Mouse (Mus musculus): ENCODE measurements at regions not wholly inside any gene's neighbourhood (a gene's known extent, or its start where the extent isn't known, plus 50 kb on each side); places are given as distances from the start of the nearest gene placed in this dataset.

DNA sequence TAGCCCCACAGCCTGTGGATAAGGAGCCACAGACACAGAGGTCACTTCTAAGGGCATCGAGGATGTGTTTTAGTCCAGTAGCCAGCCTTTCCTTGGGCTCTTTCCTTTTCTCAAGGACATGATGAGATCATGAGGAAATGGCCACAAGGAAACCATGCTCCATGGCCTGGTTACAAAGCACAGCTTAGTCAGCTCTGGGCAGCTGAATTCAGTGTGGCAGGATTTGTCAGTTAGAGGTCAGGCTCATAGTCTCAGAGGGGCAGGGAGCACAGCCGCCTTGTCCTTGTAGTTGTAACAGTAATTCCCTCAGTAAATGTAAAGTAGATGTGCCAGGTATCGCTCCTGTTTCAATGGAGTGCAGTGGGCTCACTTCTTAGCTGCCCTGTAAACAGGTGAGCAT, 111.7 kb upstream of the Vangl1 start:
- Histone ChIP-seq H3K36me3 (ENCODE audit: control insufficient read depth, insufficient read depth, low read length) (no peaks in the 10 kb centered on the region), H3K4me3 (ENCODE audit: low read depth, low read length) (no peak overlapping the region), H3K27ac (ENCODE audit: insufficient read depth, low read depth, low read length) (no peak overlapping the region), H3K27me3 (ENCODE audit: control insufficient read depth, insufficient read depth, low read length) (no peaks in the 10 kb centered on the region), H3K4me1 (ENCODE audit: control insufficient read depth, insufficient read depth, insufficient read length, low read length) (no peaks in the 10 kb centered on the region)
- no peak for TF ChIP-seq POLR2A (IDR thresholded peaks at IDR 0.05; ENCODE audit: low read depth, low read length)
- TF ChIP-seq CTCF (IDR thresholded peaks at IDR 0.05; ENCODE audit: extremely low read depth, insufficient read length, insufficient replicate concordance, low read depth, low read length), result no peak
- 78% methylated on average over 3 of the region's 3 CpGs for WGBS

DNA sequence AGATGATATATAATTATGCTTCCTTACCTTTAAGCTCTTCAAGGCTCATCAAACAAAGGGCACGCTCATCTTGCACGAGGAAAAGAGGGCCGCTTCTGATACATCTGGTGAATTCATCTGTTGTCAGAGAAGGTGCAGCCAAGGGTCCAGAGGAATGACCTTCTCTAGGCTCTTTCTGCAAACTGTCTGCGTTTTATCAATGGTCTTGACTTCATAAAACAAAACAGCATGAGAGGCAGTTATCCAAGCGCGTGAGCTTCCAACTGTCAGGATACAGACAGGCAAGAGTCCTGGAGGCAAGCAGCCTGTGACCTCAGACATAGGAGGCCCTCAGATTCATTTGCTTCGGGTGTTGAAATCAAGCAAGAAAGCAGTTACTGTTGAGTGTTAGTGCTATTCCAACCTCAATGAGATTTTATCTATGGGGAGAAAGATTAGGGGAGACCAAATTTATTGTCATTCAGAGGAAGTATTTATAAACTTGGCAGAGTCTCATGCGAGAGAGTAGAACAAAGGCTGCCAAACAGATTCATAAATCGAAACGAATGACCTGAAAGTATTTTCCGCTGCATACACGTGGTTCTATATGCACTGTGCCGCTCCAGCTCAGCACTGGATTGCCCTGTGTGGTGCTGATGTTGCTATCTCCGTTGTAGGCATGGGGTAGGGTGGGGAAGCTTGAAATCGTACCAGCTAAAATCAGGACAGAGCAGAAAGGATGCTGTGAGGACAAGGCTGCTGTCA, 107.2 kb upstream of the Vangl1 start:
- Histone ChIP-seq H3K36me3 (ENCODE audit: control insufficient read depth, insufficient read depth, low read length) (no peaks in the 10 kb centered on the region), H3K4me3 (ENCODE audit: low read depth, low read length) (no peak overlapping the region), H3K4me1 (ENCODE audit: control insufficient read depth, insufficient read depth, insufficient read length, low read length) (no peaks in the 10 kb centered on the region), H3K27me3 (ENCODE audit: control insufficient read depth, insufficient read depth, low read length) (no peaks in the 10 kb centered on the region), H3K27ac (ENCODE audit: insufficient read depth, low read depth, low read length) (no peak overlapping the region)
- WGBS, result 49% methylated on average over 15 of the region's 15 CpGs
- TF ChIP-seq CTCF (IDR thresholded peaks at IDR 0.05; ENCODE audit: extremely low read depth, insufficient read length, insufficient replicate concordance, low read depth, low read length), result no peak
- no peak for TF ChIP-seq POLR2A (IDR thresholded peaks at IDR 0.05; ENCODE audit: low read depth, low read length)

DNA sequence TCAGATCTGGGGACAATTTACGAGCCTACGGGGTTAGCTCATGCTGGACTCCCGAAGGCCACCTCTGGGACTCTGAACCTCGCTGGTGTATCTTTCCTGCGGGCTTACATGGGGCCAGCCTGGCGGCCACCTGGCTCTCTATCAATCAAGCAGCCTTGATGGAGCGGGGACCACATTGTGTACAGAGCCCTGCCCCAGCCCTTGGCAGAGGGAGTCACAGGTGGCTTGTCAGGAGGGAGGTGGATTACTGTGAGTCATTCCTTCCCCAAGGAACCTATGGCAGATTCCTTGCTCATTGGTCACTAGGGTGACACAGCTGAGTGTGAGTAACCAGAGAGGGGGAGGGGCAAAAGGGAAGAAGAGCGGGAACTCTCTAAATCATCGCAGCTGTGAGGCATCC, 105.8 kb upstream of the Vangl1 start:
- TF ChIP-seq CTCF (IDR thresholded peaks at IDR 0.05; ENCODE audit: extremely low read depth, insufficient read length, insufficient replicate concordance, low read depth, low read length) (no peak), POLR2A (IDR thresholded peaks at IDR 0.05; ENCODE audit: low read depth, low read length) (no peak)
- H3K27ac ChIP-seq (ENCODE audit: insufficient read depth, low read depth, low read length), result no peak overlapping the region
- 50% methylated on average over 9 of the region's 9 CpGs for WGBS
- no peaks in the 10 kb centered on the region for H3K4me1 ChIP-seq (ENCODE audit: control insufficient read depth, insufficient read depth, insufficient read length, low read length)
- no peak overlapping the region for H3K4me3 ChIP-seq (ENCODE audit: low read depth, low read length)
- no peaks in the 10 kb centered on the region for H3K36me3 ChIP-seq (ENCODE audit: control insufficient read depth, insufficient read depth, low read length)
- no peaks in the 10 kb centered on the region for H3K27me3 ChIP-seq (ENCODE audit: control insufficient read depth, insufficient read depth, low read length)

DNA sequence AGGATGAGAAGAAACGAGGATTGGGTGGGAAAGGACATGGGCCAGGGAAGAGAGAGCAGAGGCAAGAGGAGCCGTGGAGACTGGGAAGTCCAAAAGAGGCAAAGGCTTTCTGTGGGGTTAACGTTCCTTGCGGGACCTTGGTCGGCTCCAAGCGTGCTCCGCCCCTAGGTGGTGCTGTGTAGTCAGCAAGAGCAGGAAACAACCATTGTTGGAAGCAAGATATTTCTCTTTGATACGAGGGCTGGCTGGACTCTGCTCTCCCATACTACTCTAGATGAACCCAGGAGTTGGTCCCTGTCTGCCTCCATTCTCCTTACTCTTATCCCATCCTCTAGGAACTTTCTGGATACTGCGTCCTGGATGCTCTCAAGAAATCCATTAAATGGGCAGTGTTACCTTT, 105.3 kb upstream of the Vangl1 start:
- H3K36me3 ChIP-seq (ENCODE audit: control insufficient read depth, insufficient read depth, low read length), result no peaks in the 10 kb centered on the region
- no peaks in the 10 kb centered on the region for H3K4me1 ChIP-seq (ENCODE audit: control insufficient read depth, insufficient read depth, insufficient read length, low read length)
- no peaks in the 10 kb centered on the region for H3K27me3 ChIP-seq (ENCODE audit: control insufficient read depth, insufficient read depth, low read length)
- H3K4me3 ChIP-seq (ENCODE audit: low read depth, low read length), result no peak overlapping the region
- 11% methylated on average over 9 of the region's 9 CpGs for WGBS
- TF ChIP-seq POLR2A (IDR thresholded peaks at IDR 0.05; ENCODE audit: low read depth, low read length) (no peak), CTCF (IDR thresholded peaks at IDR 0.05; ENCODE audit: extremely low read depth, insufficient read length, insufficient replicate concordance, low read depth, low read length) (peak; percentile 56; the same call in 1 of the 2 replicates)
- no peak overlapping the region for H3K27ac ChIP-seq (ENCODE audit: insufficient read depth, low read depth, low read length)

DNA sequence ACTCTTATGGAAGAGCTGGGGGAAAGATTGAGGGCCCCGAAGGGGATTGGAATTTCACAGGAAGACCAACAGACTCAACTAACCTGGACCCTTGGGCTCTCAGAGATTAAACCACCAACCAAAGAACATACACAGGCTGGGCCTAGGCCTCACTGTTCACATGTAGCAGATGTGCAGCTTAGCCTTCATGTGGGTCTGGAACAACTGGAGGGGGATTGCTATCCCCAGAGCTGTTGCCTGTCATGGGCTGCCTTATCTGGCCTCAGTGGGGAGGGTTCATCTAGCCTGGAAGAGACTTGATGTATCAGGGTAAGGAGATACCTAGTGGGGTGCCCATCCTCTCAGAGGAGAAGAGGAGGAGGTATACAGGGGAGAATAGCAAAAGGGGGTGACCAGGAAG, 103.2 kb upstream of the Vangl1 start:
- H3K27me3 ChIP-seq (ENCODE audit: control insufficient read depth, insufficient read depth, low read length), result no peaks in the 10 kb centered on the region
- TF ChIP-seq CTCF (IDR thresholded peaks at IDR 0.05; ENCODE audit: extremely low read depth, insufficient read length, insufficient replicate concordance, low read depth, low read length), result no peak
- TF ChIP-seq POLR2A (IDR thresholded peaks at IDR 0.05; ENCODE audit: low read depth, low read length), result no peak
- no peak overlapping the region for H3K4me3 ChIP-seq (ENCODE audit: low read depth, low read length)
- H3K4me1 ChIP-seq (ENCODE audit: control insufficient read depth, insufficient read depth, insufficient read length, low read length), result no peaks in the 10 kb centered on the region
- no peak overlapping the region for H3K27ac ChIP-seq (ENCODE audit: insufficient read depth, low read depth, low read length)
- no peaks in the 10 kb centered on the region for H3K36me3 ChIP-seq (ENCODE audit: control insufficient read depth, insufficient read depth, low read length)
- WGBS, result 74% methylated on average over 1 of the region's 1 CpGs

DNA sequence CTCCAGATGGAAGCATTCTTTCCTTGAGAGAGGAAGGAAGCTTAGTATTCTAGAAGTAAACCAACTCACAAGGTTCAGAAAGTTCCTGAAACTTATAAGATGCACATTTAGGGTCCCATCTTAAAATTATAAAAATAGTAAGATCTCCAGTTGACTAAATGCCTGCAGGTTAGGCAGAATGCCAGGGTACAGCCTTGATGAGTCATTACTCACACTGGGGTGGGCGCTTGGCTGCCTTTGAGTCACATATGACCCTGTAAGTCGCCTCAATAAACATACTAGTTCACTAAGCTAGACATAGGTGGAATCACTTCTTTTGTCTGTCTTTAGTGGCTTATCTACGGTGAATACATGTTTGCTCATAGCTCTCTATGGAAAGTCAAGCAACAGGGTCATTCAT, 87.9 kb upstream of the Vangl1 start:
- WGBS, result 71% methylated on average over 3 of the region's 3 CpGs
- Histone ChIP-seq H3K36me3 (ENCODE audit: control insufficient read depth, insufficient read depth, low read length) (no peaks in the 10 kb centered on the region), H3K27me3 (ENCODE audit: control insufficient read depth, insufficient read depth, low read length) (no peaks in the 10 kb centered on the region), H3K4me3 (ENCODE audit: low read depth, low read length) (no peak overlapping the region), H3K4me1 (ENCODE audit: control insufficient read depth, insufficient read depth, insufficient read length, low read length) (no peaks in the 10 kb centered on the region), H3K27ac (ENCODE audit: insufficient read depth, low read depth, low read length) (no peak overlapping the region)
- no peak for TF ChIP-seq POLR2A (IDR thresholded peaks at IDR 0.05; ENCODE audit: low read depth, low read length)
- TF ChIP-seq CTCF (IDR thresholded peaks at IDR 0.05; ENCODE audit: extremely low read depth, insufficient read length, insufficient replicate concordance, low read depth, low read length), result no peak

DNA sequence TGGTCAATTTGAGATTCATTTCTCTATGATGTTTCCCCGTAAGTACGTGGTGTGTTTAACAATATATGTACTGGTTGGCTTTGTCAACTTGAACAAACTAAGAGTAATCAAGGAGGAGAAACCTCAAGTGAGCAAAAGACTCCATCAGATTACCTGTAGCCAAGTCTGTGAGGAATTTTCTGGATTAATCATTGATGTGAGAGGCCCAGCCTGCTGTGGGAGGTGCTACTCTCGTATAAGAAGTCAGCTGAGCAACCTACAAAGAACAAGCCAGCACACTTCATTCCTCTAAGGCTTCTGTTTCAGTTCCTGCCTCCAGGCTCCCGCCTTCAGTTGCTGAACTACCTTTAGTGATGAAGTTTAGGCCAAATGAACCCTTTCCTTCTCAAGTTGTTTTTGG, 77.5 kb upstream of the Vangl1 start:
- Histone ChIP-seq H3K27ac (ENCODE audit: insufficient read depth, low read depth, low read length) (no peak overlapping the region), H3K4me1 (ENCODE audit: control insufficient read depth, insufficient read depth, insufficient read length, low read length) (no peaks in the 10 kb centered on the region), H3K4me3 (ENCODE audit: low read depth, low read length) (no peak overlapping the region), H3K36me3 (ENCODE audit: control insufficient read depth, insufficient read depth, low read length) (no peaks in the 10 kb centered on the region), H3K27me3 (ENCODE audit: control insufficient read depth, insufficient read depth, low read length) (no peaks in the 10 kb centered on the region)
- no peak for TF ChIP-seq POLR2A (IDR thresholded peaks at IDR 0.05; ENCODE audit: low read depth, low read length)
- no peak for TF ChIP-seq CTCF (IDR thresholded peaks at IDR 0.05; ENCODE audit: extremely low read depth, insufficient read length, insufficient replicate concordance, low read depth, low read length)
- 49% methylated on average over 4 of the region's 4 CpGs for WGBS
